Mouse (Mus musculus): ENCODE data around the gene Vps29. TPM values are rescaled to one million over a fixed set of nuclear protein-coding genes. Genes with fewer than 3 reads are reported as not detected.

Gene Vps29
- polyA plus RNA-seq, 1 experiment: 57.4 TPM

GRCm38 (mm10) chr5:122372192-122372769 is 18.1 kb downstream of the Vps29 start, which contains the start of gene Fam216a:
TSS of gene Fam216a (minus strand) at chr5:122372364.
- TF ChIP-seq CTCF (IDR thresholded peaks at IDR 0.05; ENCODE audit: control insufficient read depth, insufficient read depth, insufficient replicate concordance, low read depth, low read length) (no peak), POLR2A (IDR thresholded peaks at IDR 0.05; ENCODE audit: control insufficient read depth, low read depth, low read length) (peak; percentile 68; the same call in 1 of the 2 replicates)
- Histone ChIP-seq H3K27ac (ENCODE audit: control insufficient read depth, insufficient read depth, low read depth, low read length) (peak within 1 kb of the TSS; percentile 99), H3K36me3 (ENCODE audit: control insufficient read depth, insufficient read depth, low read length) (peaks cover 2% of the 10 kb centered on the region), H3K4me1 (ENCODE audit: control insufficient read depth, insufficient read depth, low read length) (no peaks in the 10 kb centered on the region; the same call in 1 of the 2 replicates), H3K4me3 (ENCODE audit: control insufficient read depth, low read depth, low read length) (peak within 1 kb of the TSS; percentile 89), H3K27me3 (ENCODE audit: control insufficient read depth, insufficient read depth, low read length) (no peaks in the 10 kb centered on the region)

- TF ChIP-seq CTCF (IDR thresholded peaks at IDR 0.05; ENCODE audit: control insufficient read depth, insufficient read depth, insufficient replicate concordance, low read depth, low read length) (no peak), POLR2A (IDR thresholded peaks at IDR 0.05; ENCODE audit: control insufficient read depth, low read depth, low read length) (no peak)
- Histone ChIP-seq H3K27ac (ENCODE audit: control insufficient read depth, insufficient read depth, low read depth, low read length) (peak overlapping the region; percentile 73), H3K27me3 (ENCODE audit: control insufficient read depth, insufficient read depth, low read length) (no peaks in the 10 kb centered on the region), H3K4me3 (ENCODE audit: control insufficient read depth, low read depth, low read length) (peak overlapping the region; percentile 89), H3K4me1 (ENCODE audit: control insufficient read depth, insufficient read depth, low read length) (no peaks in the 10 kb centered on the region; the same call in 1 of the 2 replicates), H3K36me3 (ENCODE audit: control insufficient read depth, insufficient read depth, low read length) (peaks cover 2% of the 10 kb centered on the region)
Observed at GRCm38 (mm10) chr5:122372878-122373277, 18.7 kb downstream of the Vps29 start.

GRCm38 (mm10) chr5:122377101-122377833 is 23.1 kb downstream of the Vps29 start:
- TF ChIP-seq POLR2A (IDR thresholded peaks at IDR 0.05; ENCODE audit: control insufficient read depth, low read depth, low read length) (no peak), CTCF (IDR thresholded peaks at IDR 0.05; ENCODE audit: control insufficient read depth, insufficient read depth, insufficient replicate concordance, low read depth, low read length) (no peak)
- Histone ChIP-seq H3K27ac (ENCODE audit: control insufficient read depth, insufficient read depth, low read depth, low read length) (no peak overlapping the region), H3K4me1 (ENCODE audit: control insufficient read depth, insufficient read depth, low read length) (no peaks in the 10 kb centered on the region; the same call in 1 of the 2 replicates), H3K27me3 (ENCODE audit: control insufficient read depth, insufficient read depth, low read length) (no peaks in the 10 kb centered on the region), H3K4me3 (ENCODE audit: control insufficient read depth, low read depth, low read length) (no peak overlapping the region), H3K36me3 (ENCODE audit: control insufficient read depth, insufficient read depth, low read length) (no peaks in the 10 kb centered on the region; the same call in none of the 2 replicates)

DNA sequence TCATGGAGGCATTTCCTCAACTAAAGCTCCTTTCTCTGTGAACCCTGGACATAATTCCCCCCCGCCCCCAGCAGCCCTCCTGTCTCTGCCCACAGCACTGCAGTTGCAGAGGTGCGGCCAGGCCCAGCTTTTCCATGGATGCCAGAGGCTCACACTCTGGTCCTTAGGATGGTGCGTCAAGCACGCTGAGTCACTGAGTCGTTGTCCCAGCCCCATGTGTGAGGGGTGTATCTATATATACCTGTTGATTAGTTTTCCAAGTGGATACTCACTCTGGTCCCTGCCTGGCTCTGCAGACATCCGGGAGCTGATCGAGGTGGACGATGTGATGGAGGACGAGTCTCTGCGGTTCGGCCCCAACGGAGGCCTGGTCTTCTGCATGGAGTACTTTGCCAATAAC is 24.0 kb downstream of the Vps29 start:
- Histone ChIP-seq H3K27ac (ENCODE audit: control insufficient read depth, insufficient read depth, low read depth, low read length) (no peak overlapping the region), H3K36me3 (ENCODE audit: control insufficient read depth, insufficient read depth, low read length) (peaks cover 1% of the 10 kb centered on the region)

GRCm38 (mm10) chr5:122379374-122380155 is 25.4 kb downstream of the Vps29 start:
- H3K27ac ChIP-seq (ENCODE audit: control insufficient read depth, insufficient read depth, low read depth, low read length): no peak overlapping the region
- TF ChIP-seq POLR2A (IDR thresholded peaks at IDR 0.05; ENCODE audit: control insufficient read depth, low read depth, low read length): no peak
- peak; percentile 92; the same call in 1 of the 2 replicates for TF ChIP-seq CTCF (IDR thresholded peaks at IDR 0.05; ENCODE audit: control insufficient read depth, insufficient read depth, insufficient replicate concordance, low read depth, low read length)
- no peaks in the 10 kb centered on the region for H3K4me1 ChIP-seq (ENCODE audit: control insufficient read depth, insufficient read depth, low read length)
- H3K4me3 ChIP-seq (ENCODE audit: control insufficient read depth, low read depth, low read length): no peak overlapping the region
- H3K36me3 ChIP-seq (ENCODE audit: control insufficient read depth, insufficient read depth, low read length): peaks cover 1% of the 10 kb centered on the region; the same call in 1 of the 2 replicates
- H3K27me3 ChIP-seq (ENCODE audit: control insufficient read depth, insufficient read depth, low read length): no peaks in the 10 kb centered on the region

More for the DNA sequence above, 24.0 kb downstream of the Vps29 start:
- TF ChIP-seq CTCF (IDR thresholded peaks at IDR 0.05; ENCODE audit: control insufficient read depth, insufficient read depth, insufficient replicate concordance, low read depth, low read length) (no peak), POLR2A (IDR thresholded peaks at IDR 0.05; ENCODE audit: control insufficient read depth, low read depth, low read length) (no peak)
- no peak overlapping the region for H3K4me3 ChIP-seq (ENCODE audit: control insufficient read depth, low read depth, low read length)
- H3K4me1 ChIP-seq (ENCODE audit: control insufficient read depth, insufficient read depth, low read length): no peaks in the 10 kb centered on the region; the same call in 1 of the 2 replicates
- H3K27me3 ChIP-seq (ENCODE audit: control insufficient read depth, insufficient read depth, low read length): no peaks in the 10 kb centered on the region

GRCm38 (mm10) chr5:122390006-122390405 is 35.8 kb downstream of the Vps29 start:
- H3K4me3 ChIP-seq (ENCODE audit: control insufficient read depth, low read depth, low read length): no peak overlapping the region
- TF ChIP-seq POLR2A (IDR thresholded peaks at IDR 0.05; ENCODE audit: control insufficient read depth, low read depth, low read length) (no peak), CTCF (IDR thresholded peaks at IDR 0.05; ENCODE audit: control insufficient read depth, insufficient read depth, insufficient replicate concordance, low read depth, low read length) (no peak)

More at GRCm38 (mm10) chr5:122390006-122390405, 35.8 kb downstream of the Vps29 start:
- Histone ChIP-seq H3K4me1 (ENCODE audit: control insufficient read depth, insufficient read depth, low read length) (peaks cover 2% of the 10 kb centered on the region; the same call in 1 of the 2 replicates), H3K27ac (ENCODE audit: control insufficient read depth, insufficient read depth, low read depth, low read length) (no peak overlapping the region), H3K27me3 (ENCODE audit: control insufficient read depth, insufficient read depth, low read length) (no peaks in the 10 kb centered on the region), H3K36me3 (ENCODE audit: control insufficient read depth, insufficient read depth, low read length) (no peaks in the 10 kb centered on the region)

Data from testis, adult 2 months (tissue).